Mouse (Mus musculus): ENCODE data around the gene Cavin2.

GRCm38 (mm10) chr1:51323506-51323905 is 34.6 kb downstream of the Cavin2 start:
- TF ChIP-seq CTCF (IDR thresholded peaks at IDR 0.05; ENCODE audit: extremely low read depth, insufficient read length, insufficient replicate concordance, low read depth, low read length) (no peak), POLR2A (IDR thresholded peaks at IDR 0.05; ENCODE audit: low read depth, low read length) (no peak)
